Mouse (Mus musculus) megakaryocyte, adult 5-6 weeks (primary cell): ENCODE data around the gene Siae. TPM values are rescaled to one million over a fixed set of nuclear protein-coding genes. Genes with fewer than 3 reads are reported as not detected.

ENCODE experiments used
- ATAC-seq: 2 replicates; pipeline ENCODE4 v1.8.0; 2016; ENCODE audit warnings: mild to moderate bottlenecking, inconsistent platforms; ENCODE audit not compliant: poor library complexity, severe bottlenecking
- total RNA-seq, 2 experiments: library from RNA; stranded (forward) in 1 of 2; stranded (reverse) in 1 of 2; fragments of 153-499, 151-499 nt in 1 of 2; fragments of 221-1000, 200-1000 nt in 1 of 2; gene quantifications; 2 replicates each; pipeline versions ENCODE4 v1.2.3 to v1.2.4; 2015 to 2017

Siae gene
- total RNA-seq (2015), result 10.2 and 10.9 TPM in 2 replicates
- total RNA-seq (2017), result 9.1 and 9.8 TPM in 2 replicates

GRCm38 (mm10) chr9:37554838-37555748 is at the start of gene Siae:
Gene Siae, plus strand, starts transcription at chr9:37555698.
- ATAC-seq, result no peak

DNA sequence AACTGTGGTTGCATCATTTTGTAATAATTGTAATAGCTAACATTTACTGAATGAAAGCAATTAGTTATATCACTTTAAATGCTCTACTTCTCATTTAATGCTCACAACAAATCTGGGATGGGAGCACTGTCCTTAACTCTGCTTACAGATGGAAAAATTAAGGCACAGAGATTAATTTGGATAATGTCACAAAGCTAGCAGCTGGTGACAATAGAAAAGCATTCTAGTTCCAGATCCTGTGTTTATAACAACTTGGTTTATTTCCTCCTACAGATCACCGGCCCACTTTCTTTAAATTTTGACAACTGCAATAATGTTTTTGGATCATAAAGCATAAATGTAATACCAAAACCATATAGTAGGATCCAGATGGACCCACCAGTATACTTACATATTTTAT is 49.5 kb upstream of the Siae start:
- ATAC-seq, result no peak

GRCm38 (mm10) chr9:37512097-37512496 is 43.4 kb upstream of the Siae start:
- peak; percentile 54; the same call in 1 of the 2 replicates for ATAC-seq

DNA sequence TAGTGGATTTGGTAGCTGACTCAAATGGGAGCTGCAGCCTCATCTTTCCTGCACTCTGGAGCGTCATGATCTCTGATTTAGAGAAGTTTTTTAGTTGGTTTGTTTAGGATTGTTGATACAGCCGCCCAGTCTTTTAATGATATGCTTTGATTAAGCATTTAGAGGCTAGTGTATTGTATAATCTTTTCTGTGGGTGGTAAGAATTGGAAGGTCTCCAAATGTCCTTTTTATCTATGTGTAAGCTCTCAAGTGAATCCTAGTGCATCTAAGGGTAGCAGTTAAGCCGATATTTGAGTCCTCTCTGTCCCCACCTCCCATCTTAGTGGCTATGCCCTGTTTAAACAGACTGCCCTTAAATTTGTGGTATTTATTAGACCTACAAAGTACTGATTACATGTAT is 41.0 kb upstream of the Siae start:
- no peak for ATAC-seq

- ATAC-seq, result peak; percentile 97
Observed at GRCm38 (mm10) chr9:37517467-37517866, 38.0 kb upstream of the Siae start.

GRCm38 (mm10) chr9:37518991-37519390 is 36.5 kb upstream of the Siae start:
- no peak for ATAC-seq

- ATAC-seq, result no peak
Observed at GRCm38 (mm10) chr9:37519995-37520394, 35.5 kb upstream of the Siae start.

DNA sequence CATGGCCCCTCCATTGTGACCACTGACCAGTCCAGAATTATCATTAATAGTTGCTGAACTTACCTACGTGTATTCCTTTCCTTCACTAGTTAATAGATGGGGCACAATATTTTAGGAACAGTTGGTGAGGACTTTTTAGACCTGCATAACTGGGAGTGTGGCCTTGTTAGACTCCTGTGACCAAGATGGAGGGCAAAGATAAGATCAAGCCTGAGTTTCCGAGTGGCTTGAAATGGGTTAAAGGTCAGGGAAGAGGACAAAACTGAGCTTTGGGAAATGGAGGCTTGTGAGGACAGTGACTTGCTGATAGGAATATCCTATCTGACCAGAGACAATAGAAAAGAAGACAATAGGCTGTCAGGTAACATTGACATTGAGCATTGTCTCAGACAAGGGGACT is 30.0 kb upstream of the Siae start:
- ATAC-seq, result no peak

DNA sequence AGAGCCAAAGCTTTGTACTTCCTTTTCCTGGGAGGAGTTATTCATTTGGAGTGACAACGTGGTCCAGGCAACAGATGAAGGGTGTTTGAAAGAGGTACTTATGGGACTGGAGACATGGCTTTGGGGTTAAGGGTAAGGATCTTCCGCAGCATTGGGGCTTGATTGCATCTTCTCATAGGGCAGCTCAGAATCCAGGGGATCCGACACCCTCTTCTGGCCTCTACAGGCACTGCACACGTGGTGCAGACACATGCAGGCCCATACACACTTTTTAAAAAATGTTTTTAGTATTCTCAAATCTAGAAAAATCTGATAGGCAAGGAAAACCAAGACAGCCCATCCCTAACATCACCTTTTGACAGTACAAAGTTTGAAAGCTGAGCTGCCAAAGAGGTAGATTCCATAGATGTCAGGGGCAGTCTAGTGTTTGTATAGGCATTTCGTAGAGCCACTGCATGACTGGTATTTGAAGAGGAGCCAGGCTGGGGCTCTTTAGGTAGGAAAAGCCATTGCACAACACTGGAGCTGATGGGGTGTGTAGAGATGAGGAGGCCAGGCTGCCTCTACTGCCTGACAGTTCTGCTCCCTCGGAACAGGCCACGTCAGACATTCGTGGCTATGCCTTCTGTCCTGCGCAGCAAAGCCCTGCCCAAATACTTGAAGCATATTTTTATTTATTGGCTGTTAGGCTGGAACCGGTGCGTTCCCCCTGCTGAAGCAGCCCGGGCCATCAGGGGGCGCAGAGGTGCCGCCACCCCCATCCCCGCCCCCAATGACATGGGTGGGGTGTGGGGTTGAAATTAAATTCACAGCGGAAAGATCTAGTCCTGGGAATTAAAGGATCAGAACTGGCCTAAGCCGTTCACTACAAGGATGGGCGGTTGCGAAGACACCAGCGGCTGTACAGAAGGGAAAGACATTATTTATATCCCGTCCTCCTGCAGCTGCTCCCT is 28.8 kb upstream of the Siae start:
- 0 out of 2 replicates have a peak, but pooled peaks have one; percentile 12 for ATAC-seq

DNA sequence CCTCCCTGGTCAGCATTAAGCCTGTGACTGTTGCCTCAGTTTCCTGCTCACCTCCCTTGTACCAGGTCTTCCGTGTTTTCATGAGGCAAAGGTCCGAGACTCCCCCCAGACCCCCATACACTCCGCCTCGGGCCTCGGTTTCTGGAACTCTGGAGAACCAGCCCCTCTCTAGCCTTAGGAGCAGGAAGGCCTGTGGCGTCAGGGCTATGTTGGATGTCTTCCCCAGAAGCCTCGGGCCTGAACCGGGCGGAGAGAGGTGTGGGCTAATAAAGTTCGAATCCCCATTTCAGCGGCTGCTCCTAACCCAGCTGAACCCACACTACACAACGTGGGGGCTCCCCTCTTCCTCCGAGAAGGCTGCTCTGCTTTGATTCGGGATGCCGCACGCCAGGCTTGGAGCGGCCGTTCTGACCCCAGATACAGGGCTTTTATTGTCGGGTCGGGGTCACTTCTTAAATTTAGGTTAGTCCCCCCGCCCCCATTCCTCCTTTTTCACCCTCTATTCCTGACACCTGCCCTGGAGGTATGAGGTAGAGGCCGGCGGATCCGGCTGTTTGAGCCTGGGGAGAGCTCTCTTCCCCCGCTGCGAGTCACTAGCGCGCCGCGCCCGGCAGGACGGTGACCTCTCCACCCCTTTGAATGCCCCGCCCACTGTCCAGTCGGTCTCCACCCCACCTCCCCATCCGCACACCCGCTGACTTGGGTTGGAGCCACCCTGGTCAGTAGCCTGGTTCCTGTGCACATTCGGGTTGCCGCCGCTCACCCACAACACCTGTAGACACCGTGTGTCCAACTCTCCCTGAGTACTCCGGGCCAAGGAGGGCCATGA is 27.9 kb upstream of the Siae start, which contains the start of gene Esam:
Gene Esam, plus strand, starts transcription at position 683 of the 829 bp plus-strand sequence.
- ATAC-seq, result peak; percentile 61

- ATAC-seq, result no peak
Observed at GRCm38 (mm10) chr9:37528225-37528970, 27.1 kb upstream of the Siae start.

- peak; percentile 48 for ATAC-seq
Observed at GRCm38 (mm10) chr9:37530031-37530887, 25.2 kb upstream of the Siae start.

DNA sequence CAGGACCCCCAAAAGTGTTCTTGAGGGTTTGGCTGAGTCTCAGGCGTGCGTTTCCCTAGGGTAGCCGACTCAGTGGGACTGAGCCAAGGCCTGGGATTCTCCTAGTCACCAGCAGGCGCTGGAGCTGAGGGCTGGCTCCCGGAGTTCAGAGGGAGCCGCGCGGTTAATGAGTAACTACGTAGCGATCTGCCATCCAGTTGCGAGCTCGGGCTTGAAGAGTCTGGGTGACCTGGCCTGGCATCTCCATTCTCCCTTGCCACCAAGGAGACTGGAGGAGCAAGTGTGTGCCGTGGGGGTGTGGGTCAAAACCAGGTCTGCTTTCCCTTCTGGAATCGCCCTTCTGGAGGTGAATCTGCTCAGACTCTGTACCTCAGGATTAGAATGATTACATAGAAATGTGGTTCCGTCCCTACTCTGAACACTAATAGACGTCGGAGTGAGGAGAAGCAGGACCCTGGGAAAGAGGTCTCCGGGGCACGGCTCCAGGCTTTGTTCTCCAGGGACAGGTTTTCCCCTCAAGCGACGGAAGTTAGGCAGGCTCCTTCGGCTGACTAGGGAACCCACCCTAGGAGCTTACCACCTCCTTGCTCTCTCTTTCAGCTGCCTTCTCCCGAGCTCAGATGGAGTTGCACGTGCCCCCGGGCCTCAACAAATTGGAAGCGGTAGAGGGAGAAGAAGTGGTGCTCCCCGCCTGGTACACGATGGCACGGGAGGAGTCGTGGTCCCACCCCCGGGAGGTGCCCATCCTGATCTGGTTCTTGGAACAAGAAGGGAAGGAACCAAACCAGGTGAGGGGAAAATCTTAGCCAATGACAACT is 24.4 kb upstream of the Siae start:
- ATAC-seq, result 0 out of 2 replicates have a peak, but pooled peaks have one; percentile 13

DNA sequence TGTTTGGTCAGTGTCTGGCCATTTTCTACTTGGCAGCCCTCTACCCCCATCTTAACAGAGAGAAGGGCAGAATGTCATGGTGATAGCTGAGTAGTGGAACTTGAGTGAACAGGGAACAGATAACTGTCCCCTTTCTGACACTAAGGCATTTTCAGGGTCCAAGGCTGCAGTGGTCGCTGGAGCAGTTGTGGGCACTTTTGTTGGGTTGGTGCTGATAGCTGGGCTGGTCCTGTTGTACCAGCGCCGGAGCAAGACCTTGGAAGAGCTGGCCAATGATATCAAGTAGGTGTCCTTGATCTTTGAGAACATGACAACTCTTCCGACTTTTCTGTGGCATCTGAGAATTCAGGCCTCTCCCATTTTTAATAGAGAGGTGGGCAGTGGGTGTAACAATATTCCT is 18.6 kb upstream of the Siae start:
- ATAC-seq, result no peak

DNA sequence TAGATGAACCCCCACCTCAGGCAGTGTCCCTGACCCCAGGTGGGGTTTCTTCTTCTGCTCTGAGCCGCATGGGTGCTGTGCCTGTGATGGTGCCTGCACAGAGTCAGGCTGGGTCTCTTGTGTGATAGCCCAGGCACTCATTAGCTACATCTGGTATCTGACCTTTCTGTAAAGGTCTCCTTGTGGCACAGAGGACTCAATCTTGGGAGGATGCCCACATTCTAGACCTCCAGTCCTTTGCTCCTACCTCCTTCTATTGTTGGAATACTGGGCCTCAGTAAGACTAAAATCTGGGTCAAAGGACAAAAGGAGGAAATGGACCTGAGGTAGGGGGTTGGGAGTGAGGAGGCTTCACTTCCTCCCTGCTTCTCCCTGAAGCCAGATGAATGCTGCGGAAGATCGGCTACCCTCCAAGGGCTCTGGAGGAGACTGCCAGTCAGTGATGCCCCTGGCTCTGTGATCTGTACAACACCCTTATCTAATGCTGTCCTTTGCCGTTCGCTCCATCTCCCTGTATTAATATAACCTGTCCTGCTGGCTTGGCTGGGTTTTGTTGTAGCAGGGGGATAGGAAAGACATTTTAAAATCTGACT is 17.7 kb upstream of the Siae start:
- ATAC-seq, result no peak

DNA sequence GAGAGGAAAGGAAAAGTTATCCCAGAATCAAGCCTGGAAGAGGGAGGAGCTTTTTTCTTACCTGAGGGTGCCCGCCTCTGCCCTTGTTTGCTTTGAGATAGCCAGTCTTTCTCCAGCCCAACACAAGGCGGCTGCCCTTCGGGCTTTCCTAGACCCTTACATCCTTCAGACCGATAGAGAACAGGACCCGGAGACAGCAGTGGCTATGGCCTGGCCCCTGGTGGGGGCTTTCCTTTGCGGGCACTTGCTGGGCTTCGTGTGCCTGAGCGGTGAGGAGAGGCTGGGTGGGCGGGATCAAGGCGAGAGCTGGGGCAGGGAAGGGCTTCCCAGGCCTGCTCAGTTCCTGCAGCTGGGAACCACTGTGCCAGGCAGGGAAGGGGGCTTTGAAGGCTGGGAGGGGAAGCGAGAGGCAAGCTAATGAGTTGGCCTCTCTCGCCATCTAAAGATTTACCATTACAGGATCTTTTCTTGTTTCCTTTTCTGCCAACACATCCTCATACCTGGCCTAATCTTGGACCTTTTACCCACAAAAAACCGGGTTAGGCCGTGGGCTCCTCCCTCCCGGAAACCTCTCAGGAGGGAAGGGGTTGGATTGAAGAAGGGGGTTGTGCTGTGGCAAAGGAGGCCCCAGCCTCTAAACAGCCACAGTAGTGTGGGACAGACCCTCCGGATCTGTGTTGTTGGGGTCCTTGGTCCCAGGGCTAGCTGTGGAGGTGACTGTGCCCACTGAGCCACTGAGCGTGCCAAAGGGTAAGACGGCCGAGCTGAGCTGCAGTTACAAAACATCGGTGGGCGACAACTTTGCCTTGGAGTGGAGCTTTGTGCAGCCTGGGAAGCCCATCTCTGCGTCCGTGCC is 16.1 kb upstream of the Siae start, which contains the start of gene Vsig2:
Gene Vsig2, plus strand, starts transcription at position 86 of the 856 bp plus-strand sequence.
- ATAC-seq, result no peak
